Mouse (Mus musculus): ENCODE measurements at regions not wholly inside any gene's neighbourhood (a gene's known extent, or its start where the extent isn't known, plus 50 kb on each side); places are given as distances from the start of the nearest gene placed in this dataset.

DNA sequence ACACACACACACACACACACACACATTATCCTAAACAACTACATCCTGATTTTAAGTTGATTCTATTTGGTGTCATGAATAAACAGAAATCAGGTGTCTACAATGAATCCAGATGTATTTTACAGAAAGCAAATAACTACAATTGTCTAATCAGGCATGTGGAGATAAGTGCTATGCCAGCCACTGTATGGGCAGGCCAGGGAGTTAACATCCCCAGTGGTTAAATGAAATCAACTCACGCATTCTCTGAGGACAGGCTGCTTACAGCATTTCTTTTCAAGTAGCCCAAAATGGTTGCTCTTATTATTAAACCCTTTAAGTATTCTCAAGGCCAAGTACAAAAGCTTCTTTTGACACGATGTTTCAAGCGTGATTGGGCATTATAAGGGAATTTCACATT, 103.0 kb upstream of the Lrrn1 start:
- DNase-seq (ENCODE audit: low read depth, low spot score) = no peak
- Histone ChIP-seq H3K27me3 (ENCODE audit: control insufficient read depth in 1 of 2, insufficient read depth in 2 of 2, low read length in 2 of 2) (no peaks in the 10 kb centered on the region), H3K27ac (ENCODE audit: control insufficient read depth, low read depth, low read length) (no peak overlapping the region), H3K4me3 (ENCODE audit: control insufficient read depth in 1 of 2, insufficient read depth in 1 of 2, low read depth in 2 of 2, low read length in 2 of 2) (no peak overlapping the region), H3K36me3 (ENCODE audit: control insufficient read depth in 1 of 2, insufficient read depth in 2 of 2, low read length in 2 of 2) (no peaks in the 10 kb centered on the region), H3K4me1 (ENCODE audit: control insufficient read depth in 1 of 2, insufficient read depth in 2 of 2, low read length in 2 of 2) (no peaks in the 10 kb centered on the region), H3K79me2 (ENCODE audit: control insufficient read depth, insufficient read depth, low read length, poor library complexity) (no peaks in the 10 kb centered on the region), H3K9ac (ENCODE audit: control insufficient read depth, low read depth, low read length, poor library complexity, severe bottlenecking) (no peak overlapping the region), H3K9me3 (replicated peaks; ENCODE audit: insufficient read depth, low read length) (no peaks in the 10 kb centered on the region)
- TF ChIP-seq HCFC1 (IDR thresholded peaks at IDR 0.05; ENCODE audit: low read depth, low read length) (no peak), ZC3H11A (IDR thresholded peaks at IDR 0.05; ENCODE audit: low read depth, low read length) (no peak), SMC3 (IDR thresholded peaks at IDR 0.05; ENCODE audit: low read depth, low read length) (no peak), TBP (IDR thresholded peaks at IDR 0.05; ENCODE audit: low read depth, low read length) (no peak), EP300 (IDR thresholded peaks at IDR 0.05; ENCODE audit: low read depth in 1 of 2, low read length in 2 of 2) (no peak), RAD21 (IDR thresholded peaks at IDR 0.05; ENCODE audit: low read depth, low read length) (no peak)

DNA sequence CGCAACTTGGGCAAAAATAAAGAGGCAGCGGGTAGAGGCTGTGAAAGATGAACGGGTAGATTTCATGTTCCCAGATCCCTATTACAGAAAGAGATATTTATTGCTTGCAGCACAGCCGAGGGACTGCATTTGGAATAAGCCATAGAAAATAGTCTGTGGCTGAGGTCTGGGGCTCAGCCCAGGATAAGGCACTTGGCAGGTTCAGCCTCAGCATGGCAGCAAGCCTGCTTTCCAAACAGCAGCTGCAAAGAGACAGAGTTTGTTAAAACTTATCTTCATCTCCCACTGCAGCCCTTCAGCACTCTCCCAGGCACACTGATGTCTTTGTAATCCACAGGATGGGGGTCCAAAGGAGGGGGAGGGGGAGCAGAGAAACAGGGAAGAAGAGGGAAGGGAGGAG, 98.5 kb upstream of the Lrrn1 start:
- H3K4me3 ChIP-seq (ENCODE audit: control insufficient read depth in 1 of 2, insufficient read depth in 1 of 2, low read depth in 2 of 2, low read length in 2 of 2) = no peak overlapping the region
- TF ChIP-seq ZKSCAN1 (IDR thresholded peaks at IDR 0.05; ENCODE audit: low read depth, low read length) = no peak
- no peak for TF ChIP-seq ZC3H11A (IDR thresholded peaks at IDR 0.05; ENCODE audit: low read depth, low read length)
- no peak for TF ChIP-seq KAT2A (conservative IDR thresholded peaks at IDR 0.05; ENCODE audit: low read depth, low read length)
- no peak for TF ChIP-seq GABPA (IDR thresholded peaks at IDR 0.05; ENCODE audit: low read depth, low read length)
- TF ChIP-seq BHLHE40 (IDR thresholded peaks at IDR 0.05; ENCODE audit: borderline replicate concordance, low read depth, low read length) = no peak
- TF ChIP-seq ZNF384 (IDR thresholded peaks at IDR 0.05; ENCODE audit: low read depth, low read length) = no peak
- no peak for TF ChIP-seq EP300 (IDR thresholded peaks at IDR 0.05; ENCODE audit: low read depth in 1 of 2, low read length in 2 of 2)
- no peak for TF ChIP-seq MAX (IDR thresholded peaks at IDR 0.05; ENCODE audit: low read length)
- TF ChIP-seq RCOR1 (IDR thresholded peaks at IDR 0.05; ENCODE audit: low read depth, low read length) = no peak
- no peak for TF ChIP-seq TAL1 (IDR thresholded peaks at IDR 0.05; ENCODE audit: low read length)
- no peak for TF ChIP-seq MYB (IDR thresholded peaks at IDR 0.05; ENCODE audit: low read depth, low read length)
- TF ChIP-seq UBTF (IDR thresholded peaks at IDR 0.05; ENCODE audit: borderline replicate concordance, insufficient read depth, low read depth, low read length) = no peak
- no peak for TF ChIP-seq POLR2AphosphoS5 (IDR thresholded peaks at IDR 0.05; ENCODE audit: borderline replicate concordance, low read depth, low read length)
- TF ChIP-seq SMC3 (IDR thresholded peaks at IDR 0.05; ENCODE audit: low read depth, low read length) = no peak
- no peak for TF ChIP-seq POLR2A (IDR thresholded peaks at IDR 0.05; ENCODE audit: control insufficient read depth in 1 of 2, insufficient read depth in 1 of 2, low read depth in 1 of 2, low read length in 2 of 2, poor library complexity in 1 of 2)
- no peak for TF ChIP-seq MXI1 (IDR thresholded peaks at IDR 0.05; ENCODE audit: low read depth, low read length)
- TF ChIP-seq NRF1 (IDR thresholded peaks at IDR 0.05; ENCODE audit: insufficient read depth, low read depth, low read length, poor library complexity, severe bottlenecking) = no peak
- TF ChIP-seq HCFC1 (IDR thresholded peaks at IDR 0.05; ENCODE audit: low read depth, low read length) = no peak
- H3K27ac ChIP-seq (ENCODE audit: control insufficient read depth, low read depth, low read length) = no peak overlapping the region
- H3K27me3 ChIP-seq (ENCODE audit: control insufficient read depth in 1 of 2, insufficient read depth in 2 of 2, low read length in 2 of 2) = no peaks in the 10 kb centered on the region
- H3K36me3 ChIP-seq (ENCODE audit: control insufficient read depth in 1 of 2, insufficient read depth in 2 of 2, low read length in 2 of 2) = no peaks in the 10 kb centered on the region
- no peak overlapping the region for H3K9ac ChIP-seq (ENCODE audit: control insufficient read depth, low read depth, low read length, poor library complexity, severe bottlenecking)
- no peak for DNase-seq (ENCODE audit: low read depth, low spot score)
- H3K9me3 ChIP-seq (replicated peaks; ENCODE audit: insufficient read depth, low read length) = no peaks in the 10 kb centered on the region
- no peaks in the 10 kb centered on the region for H3K4me1 ChIP-seq (ENCODE audit: control insufficient read depth in 1 of 2, insufficient read depth in 2 of 2, low read length in 2 of 2)
- no peaks in the 10 kb centered on the region for H3K79me2 ChIP-seq (ENCODE audit: control insufficient read depth, insufficient read depth, low read length, poor library complexity)

Measured in MEL (cell line).